Comparison of ENCODE assay signal across 29 mouse cellular contexts in the genomic region with DNA sequence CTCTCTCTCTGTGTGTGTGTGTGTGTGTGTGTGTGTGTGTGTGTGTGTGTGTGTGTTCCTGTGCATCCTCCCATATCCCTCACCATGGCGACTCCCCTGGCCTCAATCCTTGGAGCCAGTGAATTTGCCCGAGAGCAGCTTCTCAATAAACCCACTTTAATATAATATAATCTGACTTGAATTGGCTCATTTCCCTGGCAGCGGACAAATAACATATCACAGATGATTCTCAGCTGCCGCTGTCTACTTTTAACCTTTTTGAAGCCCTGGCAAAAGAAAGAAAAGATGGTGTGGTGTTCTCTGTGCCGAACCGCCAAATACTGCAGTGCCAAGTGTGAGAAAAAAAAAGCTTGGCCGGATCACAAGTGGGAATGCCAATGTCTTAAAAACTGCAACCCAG. TPM values are rescaled to one million over a fixed set of nuclear protein-coding genes. Genes with fewer than 3 reads are reported as not detected.
DNase-seq lines count a peak whose midpoint lies in the region; ATAC-seq and TF ChIP-seq lines count a peak whose summit lies in the region.
"Had no signal": no experiment of that assay in that cellular context is flagged by ENCODE, and none has a peak within 500 bp of the region (broad histone marks: within the 10 kb centered on the region; RNA-seq: fewer than 3 reads in every experiment).

No protein-coding gene starts in this region.

- no peak overlapping the region for H3K27ac ChIP-seq in heart, embryonic 10.5 days
- no peak overlapping the region for H3K27ac ChIP-seq in lung, embryonic 14.5 days (ENCODE audit: low read depth)
- H3K27ac ChIP-seq in midbrain, postnatal 0 days (ENCODE audit: low read depth, low read length) = no peak overlapping the region
- no peak overlapping the region for H3K27ac ChIP-seq in midbrain, embryonic 14.5 days (replicated peaks; ENCODE audit: low read depth, low read length)
- H3K27ac ChIP-seq: embryonic facial prominence, embryonic 12.5 days; forebrain, embryonic 12.5 days; heart, adult 2 months; heart, embryonic 15.5 days; hindbrain, embryonic 10.5 days; hindbrain, embryonic 14.5 days had no signal

- no peak overlapping the region for H3K4me3 ChIP-seq in heart, embryonic 10.5 days
- H3K4me3 ChIP-seq in lung, embryonic 14.5 days (ENCODE audit: low read depth, low read length) = no peak overlapping the region
- H3K4me3 ChIP-seq in midbrain, postnatal 0 days (ENCODE audit: low read depth, low read length) = no peak overlapping the region
- H3K4me3 ChIP-seq in midbrain, embryonic 14.5 days (replicated peaks; ENCODE audit: low read depth, low read length) = no peak overlapping the region
- H3K4me3 ChIP-seq: embryonic facial prominence, embryonic 12.5 days; erythroblast, embryonic 14.5 days; forebrain, embryonic 12.5 days; heart, adult 2 months; heart, embryonic 12.5 days; heart, embryonic 15.5 days; hindbrain, embryonic 10.5 days had no signal

- H3K4me1 ChIP-seq in heart, embryonic 10.5 days = peaks cover 18% of the 10 kb centered on the region
- peaks cover 5% of the 10 kb centered on the region; the same call in 1 of the 2 replicates for H3K4me1 ChIP-seq in lung, embryonic 14.5 days (ENCODE audit: insufficient read depth)
- H3K4me1 ChIP-seq in midbrain, postnatal 0 days (ENCODE audit: insufficient read depth, low read length) = no peaks in the 10 kb centered on the region
- H3K4me1 ChIP-seq in midbrain, embryonic 14.5 days (ENCODE audit: control insufficient read depth, insufficient read depth, low read length) = no peaks in the 10 kb centered on the region
- H3K4me1 ChIP-seq: embryonic facial prominence, embryonic 12.5 days; forebrain, embryonic 12.5 days; hindbrain, embryonic 10.5 days had no signal

- no peak for TF ChIP-seq CTCF in lung, embryonic 14.5 days (IDR thresholded peaks at IDR 0.05; ENCODE audit: low read depth)
- no peak for TF ChIP-seq CTCF in midbrain, postnatal 0 days (IDR thresholded peaks at IDR 0.05)

- H3K36me3 ChIP-seq in heart, embryonic 10.5 days = no peaks in the 10 kb centered on the region
- no peaks in the 10 kb centered on the region for H3K36me3 ChIP-seq in lung, embryonic 14.5 days (ENCODE audit: insufficient read depth)
- no peaks in the 10 kb centered on the region for H3K36me3 ChIP-seq in midbrain, postnatal 0 days (ENCODE audit: insufficient read depth, low read length)
- H3K36me3 ChIP-seq in midbrain, embryonic 14.5 days (ENCODE audit: control insufficient read depth, insufficient read depth, low read length) = no peaks in the 10 kb centered on the region
- H3K36me3 ChIP-seq: embryonic facial prominence, embryonic 12.5 days; forebrain, embryonic 12.5 days; heart, embryonic 12.5 days; heart, embryonic 15.5 days; hindbrain, embryonic 10.5 days had no signal

- peak; percentile 48 to 60 for DNase-seq in cerebellum, postnatal 10 days
- no peak for DNase-seq in cerebellum, adult 11 months
- peak; percentile 13 for DNase-seq in heart, embryonic 10.5 days (ENCODE audit: low spot score)
- no peak for DNase-seq in heart, adult 9 months (ENCODE audit: low spot score in 2 of 2)
- DNase-seq in lung, embryonic 14.5 days = peak; percentile 77
- DNase-seq in lung, postnatal 4 days = no peak
- peak; percentile 48 for DNase-seq in midbrain, postnatal 0 days (ENCODE audit: low spot score)
- no peak for DNase-seq in midbrain, embryonic 14.5 days
- DNase-seq: adrenal gland, postnatal 10 days; adrenal gland, postnatal 36 days; cerebellum, adult 11-12 months; cerebellum, adult 8-10 months; cerebellum, postnatal 36 days; embryo, embryonic 11 days; gastrocnemius, postnatal 10 days; gastrocnemius, postnatal 36 days; heart, adult 2 months; heart, postnatal 36 days had no signal

- no peak for ATAC-seq in lung, embryonic 14.5 days (ENCODE audit: insufficient read depth)
- no peak for ATAC-seq in midbrain, postnatal 0 days (ENCODE audit: low FRiP score)
- no peak for ATAC-seq in midbrain, embryonic 14.5 days (ENCODE audit: low FRiP score, low TSS enrichment)
- ATAC-seq: forebrain, embryonic 16.5 days; intestine, postnatal 0 days; Patski had no signal

- H3K27me3 ChIP-seq in heart, embryonic 10.5 days (ENCODE audit: insufficient read depth, poor library complexity, severe bottlenecking) = no peaks in the 10 kb centered on the region
- no peaks in the 10 kb centered on the region for H3K27me3 ChIP-seq in lung, embryonic 14.5 days (ENCODE audit: insufficient read depth, low read length)
- no peaks in the 10 kb centered on the region for H3K27me3 ChIP-seq in midbrain, postnatal 0 days (ENCODE audit: insufficient read depth, low read length)
- H3K27me3 ChIP-seq in midbrain, embryonic 14.5 days (ENCODE audit: control insufficient read depth, insufficient read depth, low read length) = no peaks in the 10 kb centered on the region
- H3K27me3 ChIP-seq: embryonic facial prominence, embryonic 12.5 days; heart, embryonic 15.5 days; Patski had no signal

- WGBS in heart, embryonic 10.5 days = 91% methylated on average over 7 of the region's 7 CpGs
- 42% methylated on average over 7 of the region's 7 CpGs for whole genome bisulfite sequencing in lung, embryonic 14.5 days
- 65% methylated on average over 7 of the region's 7 CpGs for WGBS in midbrain, postnatal 0 days
- 74% methylated on average over 7 of the region's 7 CpGs for WGBS in midbrain, embryonic 14.5 days

- H3K9ac ChIP-seq in lung, embryonic 14.5 days = no peak overlapping the region
- no peak overlapping the region for H3K9ac ChIP-seq in midbrain, postnatal 0 days (replicated peaks; ENCODE audit: low read length, poor library complexity, severe bottlenecking)
- no peak overlapping the region for H3K9ac ChIP-seq in midbrain, embryonic 14.5 days (replicated peaks; ENCODE audit: low read length)
- H3K9ac ChIP-seq: embryonic facial prominence, embryonic 12.5 days; forebrain, embryonic 12.5 days; heart, embryonic 12.5 days; heart, embryonic 15.5 days; hindbrain, embryonic 14.5 days had no signal

- no peaks in the 10 kb centered on the region for H3K9me3 ChIP-seq in heart, embryonic 10.5 days
- no peaks in the 10 kb centered on the region for H3K9me3 ChIP-seq in lung, embryonic 14.5 days (ENCODE audit: low read depth, low read length)
- no peaks in the 10 kb centered on the region for H3K9me3 ChIP-seq in midbrain, postnatal 0 days (ENCODE audit: low read length)
- H3K9me3 ChIP-seq in midbrain, embryonic 14.5 days (ENCODE audit: control insufficient read depth, low read length) = no peaks in the 10 kb centered on the region
- H3K9me3 ChIP-seq: embryonic facial prominence, embryonic 12.5 days; forebrain, embryonic 12.5 days; heart, embryonic 15.5 days; hindbrain, embryonic 10.5 days had no signal

- no peak overlapping the region for H3K4me2 ChIP-seq in lung, embryonic 14.5 days
- no peak overlapping the region for H3K4me2 ChIP-seq in midbrain, postnatal 0 days (ENCODE audit: low read depth, low read length, poor library complexity, severe bottlenecking)
- no peak overlapping the region for H3K4me2 ChIP-seq in midbrain, embryonic 14.5 days (ENCODE audit: low read length)
- H3K4me2 ChIP-seq: embryonic facial prominence, embryonic 12.5 days; forebrain, embryonic 12.5 days; heart, embryonic 12.5 days; heart, embryonic 15.5 days; hindbrain, embryonic 14.5 days had no signal

RNA-seq across cellular contexts. Expression of a gene that starts 18.2 kb away (rescaled TPM):
- polyA plus RNA-seq in heart, embryonic 10.5 days (2016; fragmentation: Nextera tagmentation; extraction: Ambion mirVana) = 4.9 and 7.8 TPM in 2 replicates
- polyA plus RNA-seq in lung, embryonic 14.5 days (2014; fragmentation: Nextera tagmentation; extraction: Ambion mirVana) = 2.2 and 2.8 TPM in 2 replicates
- 4.8 and 5.5 TPM in 2 replicates for total RNA-seq in midbrain, postnatal 0 days (2014; rRNA removed)
- polyA plus RNA-seq in midbrain, postnatal 0 days (2015; fragmentation: Nextera tagmentation; extraction: Ambion mirVana) = 3.9 and 4.2 TPM in 2 replicates
- 2.9 and 4.5 TPM in 2 replicates for polyA plus RNA-seq in midbrain, embryonic 14.5 days (2014; fragmentation: Nextera tagmentation; extraction: Ambion mirVana)
- total RNA-seq: granulocyte monocyte progenitor cell, adult 5-6 weeks had no signal
- polyA plus RNA-seq: erythroblast, embryonic 14.5 days had no signal

RNA-seq across cellular contexts. Expression of a gene that starts 41.7 kb away (rescaled TPM):
- 4.7 and 7.1 TPM in 2 replicates for polyA plus RNA-seq in heart, embryonic 10.5 days (2016; fragmentation: Nextera tagmentation; extraction: Ambion mirVana)
- 2.5 and 2.7 TPM in 2 replicates for polyA plus RNA-seq in lung, embryonic 14.5 days (2014; fragmentation: Nextera tagmentation; extraction: Ambion mirVana)
- total RNA-seq in midbrain, postnatal 0 days (2014; rRNA removed) = 0.28 and 3.1 TPM in 2 replicates
- polyA plus RNA-seq in midbrain, postnatal 0 days (2015; fragmentation: Nextera tagmentation; extraction: Ambion mirVana) = 0.83 and 1.3 TPM in 2 replicates
- 0.68 TPM in 1 of 2 replicates, not detected in the other for polyA plus RNA-seq in midbrain, embryonic 14.5 days (2014; fragmentation: Nextera tagmentation; extraction: Ambion mirVana)
- total RNA-seq: gastrocnemius, postnatal 36 days had no signal
- polyA plus RNA-seq: Patski had no signal

Comparison
In these comparisons a context has a peak if more than half of its experiments do, and no peak if none do; other contexts are left out.
1. DNase-seq: peak in cerebellum, postnatal 10 days (2 of 2), heart, embryonic 10.5 days (single experiment), lung, embryonic 14.5 days (single experiment) and midbrain, postnatal 0 days (single experiment); none in cerebellum, adult 11 months (single experiment), heart, adult 9 months (0 of 2), lung, postnatal 4 days (0 of 2) and midbrain, embryonic 14.5 days (single experiment).